Mouse (Mus musculus): Measurements from ENCODE around the gene Cmtm5. TPM values are rescaled to one million over a fixed set of nuclear protein-coding genes. Genes with fewer than 3 reads are reported as not detected.
A peak's percentile ranks its signal among the peaks of the same experiment; 100 is the strongest.
"Not testable (repeated sequence)": the region's sequence is repeated elsewhere in the genome, so short reads cannot be mapped to it uniquely, and the experiment has no call there.

The Cmtm5 gene
- polyA plus RNA-seq, 1 experiment from 2014 or later = 3.3 TPM

GRCm38 (mm10) chr14:54972786-54973185, 36.7 kb downstream of the Cmtm5 start:
- not testable (repeated sequence) for H3K4me2 ChIP-seq (ENCODE audit: low read length); H3K4me1 ChIP-seq (replicated peaks; ENCODE audit: control insufficient read depth, insufficient read depth, low read length); H3K4me3 ChIP-seq (ENCODE audit: low read depth, low read length); H3K9me3 ChIP-seq (ENCODE audit: control insufficient read depth, low read length); ATAC-seq (replicated peaks; ENCODE audit: low FRiP score, low TSS enrichment, low read depth); DNase-seq (ENCODE audit: low spot score); H3K36me3 ChIP-seq (ENCODE audit: control insufficient read depth, insufficient read depth, low read length); H3K27ac ChIP-seq (ENCODE audit: low read depth); H3K27me3 ChIP-seq (replicated peaks; ENCODE audit: control insufficient read depth, insufficient read depth, low read length); H3K9ac ChIP-seq (ENCODE audit: low read length)
- 93% methylated on average over 7 of the region's 11 CpGs for WGBS

- ATAC-seq (replicated peaks; ENCODE audit: low FRiP score, low TSS enrichment, low read depth) (no peak), DNase-seq (ENCODE audit: low spot score) (no peak)
- Histone ChIP-seq H3K27ac (ENCODE audit: low read depth) (no peak overlapping the region), H3K27me3 (replicated peaks; ENCODE audit: control insufficient read depth, insufficient read depth, low read length) (no peaks in the 10 kb centered on the region), H3K4me2 (ENCODE audit: low read length) (no peak overlapping the region), H3K9ac (ENCODE audit: low read length) (no peak overlapping the region), H3K4me3 (ENCODE audit: low read depth, low read length) (no peak overlapping the region), H3K36me3 (ENCODE audit: control insufficient read depth, insufficient read depth, low read length) (no peaks in the 10 kb centered on the region), H3K9me3 (ENCODE audit: control insufficient read depth, low read length) (no peaks in the 10 kb centered on the region), H3K4me1 (replicated peaks; ENCODE audit: control insufficient read depth, insufficient read depth, low read length) (no peaks in the 10 kb centered on the region)
- WGBS = 85% methylated on average over 6 of the region's 6 CpGs
Measured at GRCm38 (mm10) chr14:54974068-54974791, 38.2 kb downstream of the Cmtm5 start.

GRCm38 (mm10) chr14:54976633-54977032, 40.6 kb downstream of the Cmtm5 start, which contains the start of gene Gm17428:
Gene Gm17428 (plus strand): TSS chr14:54976933.
- DNase-seq (ENCODE audit: low spot score) (no peak), ATAC-seq (replicated peaks; ENCODE audit: low FRiP score, low TSS enrichment, low read depth) (no peak)
- no peak within 1 kb of the TSS for H3K4me2 ChIP-seq (ENCODE audit: low read length)
- H3K4me3 ChIP-seq (ENCODE audit: low read depth, low read length) = no peak within 1 kb of the TSS
- H3K4me1 ChIP-seq (replicated peaks; ENCODE audit: control insufficient read depth, insufficient read depth, low read length) = no peaks in the 10 kb centered on the region
- no peak within 1 kb of the TSS for H3K9ac ChIP-seq (ENCODE audit: low read length)
- H3K27ac ChIP-seq (ENCODE audit: low read depth) = no peak within 1 kb of the TSS
- WGBS = 75% methylated on average over 1 of the region's 1 CpGs
- no peaks in the 10 kb centered on the region for H3K27me3 ChIP-seq (replicated peaks; ENCODE audit: control insufficient read depth, insufficient read depth, low read length)
- no peaks in the 10 kb centered on the region for H3K9me3 ChIP-seq (ENCODE audit: control insufficient read depth, low read length)
- H3K36me3 ChIP-seq (ENCODE audit: control insufficient read depth, insufficient read depth, low read length) = no peaks in the 10 kb centered on the region

GRCm38 (mm10) chr14:54978664-54979063, 42.6 kb downstream of the Cmtm5 start:
- 91% methylated on average over 8 of the region's 8 CpGs for WGBS
- H3K27me3 ChIP-seq (replicated peaks; ENCODE audit: control insufficient read depth, insufficient read depth, low read length) = no peaks in the 10 kb centered on the region
- H3K9ac ChIP-seq (ENCODE audit: low read length) = no peak overlapping the region
- no peak overlapping the region for H3K4me2 ChIP-seq (ENCODE audit: low read length)
- H3K27ac ChIP-seq (ENCODE audit: low read depth) = no peak overlapping the region
- H3K9me3 ChIP-seq (ENCODE audit: control insufficient read depth, low read length) = no peaks in the 10 kb centered on the region
- H3K36me3 ChIP-seq (ENCODE audit: control insufficient read depth, insufficient read depth, low read length) = no peaks in the 10 kb centered on the region
- H3K4me1 ChIP-seq (replicated peaks; ENCODE audit: control insufficient read depth, insufficient read depth, low read length) = no peaks in the 10 kb centered on the region
- H3K4me3 ChIP-seq (ENCODE audit: low read depth, low read length) = no peak overlapping the region
- DNase-seq (ENCODE audit: low spot score) (no peak), ATAC-seq (replicated peaks; ENCODE audit: low FRiP score, low TSS enrichment, low read depth) (no peak)

GRCm38 (mm10) chr14:54981934-54982333, 45.9 kb downstream of the Cmtm5 start:
- ATAC-seq (replicated peaks; ENCODE audit: low FRiP score, low TSS enrichment, low read depth) = no peak
- DNase-seq (ENCODE audit: low spot score) = no peak
- H3K36me3 ChIP-seq (ENCODE audit: control insufficient read depth, insufficient read depth, low read length) = no peaks in the 10 kb centered on the region
- H3K9ac ChIP-seq (ENCODE audit: low read length) = no peak overlapping the region
- H3K9me3 ChIP-seq (ENCODE audit: control insufficient read depth, low read length) = no peaks in the 10 kb centered on the region
- H3K27me3 ChIP-seq (replicated peaks; ENCODE audit: control insufficient read depth, insufficient read depth, low read length) = no peaks in the 10 kb centered on the region
- no peak overlapping the region for H3K4me2 ChIP-seq (ENCODE audit: low read length)
- H3K4me1 ChIP-seq (replicated peaks; ENCODE audit: control insufficient read depth, insufficient read depth, low read length) = no peaks in the 10 kb centered on the region
- no peak overlapping the region for H3K27ac ChIP-seq (ENCODE audit: low read depth)
- no peak overlapping the region for H3K4me3 ChIP-seq (ENCODE audit: low read depth, low read length)
- WGBS = 95% methylated on average over 7 of the region's 7 CpGs

GRCm38 (mm10) chr14:54988350-54988874, 52.4 kb downstream of the Cmtm5 start:
- H3K4me3 ChIP-seq (ENCODE audit: low read depth, low read length); H3K4me1 ChIP-seq (replicated peaks; ENCODE audit: control insufficient read depth, insufficient read depth, low read length); H3K27ac ChIP-seq (ENCODE audit: low read depth); ATAC-seq (replicated peaks; ENCODE audit: low FRiP score, low TSS enrichment, low read depth); H3K9me3 ChIP-seq (ENCODE audit: control insufficient read depth, low read length); H3K27me3 ChIP-seq (replicated peaks; ENCODE audit: control insufficient read depth, insufficient read depth, low read length); DNase-seq (ENCODE audit: low spot score); H3K4me2 ChIP-seq (ENCODE audit: low read length); H3K36me3 ChIP-seq (ENCODE audit: control insufficient read depth, insufficient read depth, low read length); H3K9ac ChIP-seq (ENCODE audit: low read length): not testable (repeated sequence)
- WGBS = 90% methylated on average over 9 of the region's 9 CpGs

MicroRNA genes within 50 kb of the gene (microRNA counts, 519-probe panel; counts per million panel counts)
- microRNA mmu-miR-208a (not detected), microRNA mmu-miR-208b (not detected)

Small RNA genes within 50 kb of the gene (microRNA-seq; reads per million reads assigned to microRNA genes)
- 2.0 reads per million, percentile 22 among the genes with 10 or more reads in this experiment for gene Mir208a
- 21.6 reads per million, percentile 47 among the genes with 10 or more reads in this experiment for gene Mir208b

Other genes with a start within 250 kb of the Cmtm5 start
- gene Acin1, start 249.3 kb upstream of the Cmtm5 start, polyA plus RNA-seq (2014; fragmentation: Nextera tagmentation; extraction: Ambion mirVana) = 112 TPM in 2 replicates
- gene Gm29776, start 237.4 kb upstream of the Cmtm5 start, polyA plus RNA-seq (2014; fragmentation: Nextera tagmentation; extraction: Ambion mirVana) = 0.09 and 0.12 TPM in 2 replicates
- gene Cebpe, start 224.1 kb upstream of the Cmtm5 start, polyA plus RNA-seq (2014; fragmentation: Nextera tagmentation; extraction: Ambion mirVana) = 0.28 TPM in 1 of 2 replicates, not detected in the other
- 24.0 and 26.7 TPM in 2 replicates for gene Slc7a8, start 154.3 kb upstream of the Cmtm5 start, polyA plus RNA-seq (2014; fragmentation: Nextera tagmentation; extraction: Ambion mirVana)
- gene Rnf212b, start 122.1 kb upstream of the Cmtm5 start, polyA plus RNA-seq (2014; fragmentation: Nextera tagmentation; extraction: Ambion mirVana) = not detected in 2 replicates
- gene Homez, start 65.3 kb upstream of the Cmtm5 start, polyA plus RNA-seq (2014; fragmentation: Nextera tagmentation; extraction: Ambion mirVana) = 7.4 and 10.7 TPM in 2 replicates
- 2.9 and 4.1 TPM in 2 replicates for gene Ppp1r3e, start 58.7 kb upstream of the Cmtm5 start, polyA plus RNA-seq (2014; fragmentation: Nextera tagmentation; extraction: Ambion mirVana)
- 5.1 and 5.2 TPM in 2 replicates for gene Bcl2l2, start 52.9 kb upstream of the Cmtm5 start, polyA plus RNA-seq (2014; fragmentation: Nextera tagmentation; extraction: Ambion mirVana)
- 0.28 TPM in 1 of 2 replicates, not detected in the other for gene Gm20521, start 52.8 kb upstream of the Cmtm5 start, polyA plus RNA-seq (2014; fragmentation: Nextera tagmentation; extraction: Ambion mirVana)
- gene Pabpn1, start 43.8 kb upstream of the Cmtm5 start, polyA plus RNA-seq (2014; fragmentation: Nextera tagmentation; extraction: Ambion mirVana) = 134 and 148 TPM in 2 replicates
- gene Slc22a17, start 23.1 kb upstream of the Cmtm5 start, polyA plus RNA-seq (2014; fragmentation: Nextera tagmentation; extraction: Ambion mirVana) = 32.4 and 34.2 TPM in 2 replicates
- gene Efs, start 10.1 kb upstream of the Cmtm5 start, polyA plus RNA-seq (2014; fragmentation: Nextera tagmentation; extraction: Ambion mirVana) = 31.4 and 31.6 TPM in 2 replicates
- gene Il25, start 3.6 kb upstream of the Cmtm5 start, polyA plus RNA-seq (2014; fragmentation: Nextera tagmentation; extraction: Ambion mirVana) = 0.23 and 0.28 TPM in 2 replicates
- 0.22 and 0.75 TPM in 2 replicates for gene Myh6, start 30.7 kb downstream of the Cmtm5 start, polyA plus RNA-seq (2014; fragmentation: Nextera tagmentation; extraction: Ambion mirVana)
- gene Gm17428, start 40.7 kb downstream of the Cmtm5 start, polyA plus RNA-seq (2014; fragmentation: Nextera tagmentation; extraction: Ambion mirVana) = not detected in 2 replicates
- gene Myh7, start 58.4 kb downstream of the Cmtm5 start, polyA plus RNA-seq (2014; fragmentation: Nextera tagmentation; extraction: Ambion mirVana) = 0.43 and 1.2 TPM in 2 replicates
- gene Ngdn, start 79.2 kb downstream of the Cmtm5 start, polyA plus RNA-seq (2014; fragmentation: Nextera tagmentation; extraction: Ambion mirVana) = 78.5 and 80.1 TPM in 2 replicates
- gene Zfhx2, start 156.1 kb downstream of the Cmtm5 start, polyA plus RNA-seq (2014; fragmentation: Nextera tagmentation; extraction: Ambion mirVana) = 5.0 and 5.4 TPM in 2 replicates
- gene Thtpa, start 158.5 kb downstream of the Cmtm5 start, polyA plus RNA-seq (2014; fragmentation: Nextera tagmentation; extraction: Ambion mirVana) = 20.8 and 24.0 TPM in 2 replicates
- 44.7 and 49.8 TPM in 2 replicates for gene Ap1g2, start 170.3 kb downstream of the Cmtm5 start, polyA plus RNA-seq (2014; fragmentation: Nextera tagmentation; extraction: Ambion mirVana)
- gene Jph4, start 180.7 kb downstream of the Cmtm5 start, polyA plus RNA-seq (2014; fragmentation: Nextera tagmentation; extraction: Ambion mirVana) = 1.7 and 2.0 TPM in 2 replicates